Mouse (Mus musculus): ENCODE results near the gene L3mbtl4. TPM values are rescaled to one million over a fixed set of nuclear protein-coding genes. Genes with fewer than 3 reads are reported as not detected.

L3mbtl4 gene
- polyA plus RNA-seq (2015; fragmentation: Illumina TruSeq; extraction: RNeasy Lipid Tissue Mini Kit (QIAGEN cat#74804); ENCODE audit: insufficient read depth, low replicate concordance) = not detected

GRCm38 (mm10) chr17:68273527-68273926, at the start of gene L3mbtl4:
Gene L3mbtl4 (plus strand): TSS chr17:68273797.

DNA sequence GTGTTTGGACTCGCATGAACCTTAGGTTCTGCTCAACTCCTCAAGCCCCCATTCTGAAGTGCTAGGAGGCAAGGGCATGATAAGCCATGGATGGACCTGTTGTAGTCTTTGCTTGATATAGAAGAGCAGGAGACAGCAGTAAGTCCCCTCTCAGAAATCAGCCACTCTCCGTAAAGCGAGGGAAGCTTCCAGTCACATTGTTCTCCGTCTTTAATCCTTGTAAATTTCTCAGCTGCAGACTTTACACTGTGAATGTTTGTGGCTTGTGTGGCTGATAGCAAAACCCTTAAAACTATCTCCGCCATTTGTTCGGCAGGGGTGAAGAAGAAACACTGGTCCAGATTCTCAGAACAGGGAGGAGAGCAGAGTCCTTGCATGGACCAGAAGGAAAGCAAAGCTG, 552.7 kb downstream of the L3mbtl4 start, which contains the start of gene Tmem200c:
Tmem200c (plus strand) TSS at position 301 of the 400 bp plus-strand sequence.

